Mouse (Mus musculus): ENCODE measurements at regions not wholly inside any gene's neighbourhood (a gene's known extent, or its start where the extent isn't known, plus 50 kb on each side); places are given as distances from the start of the nearest gene placed in this dataset.

GRCm38 (mm10) chr6:49686776-49687175 lies 135.7 kb upstream of the Npy start:
- no peaks in the 10 kb centered on the region for H3K4me1 ChIP-seq (ENCODE audit: control insufficient read depth in 1 of 2, insufficient read depth in 2 of 2, low read length in 2 of 2)
- TF ChIP-seq JUND (IDR thresholded peaks at IDR 0.05; ENCODE audit: low read depth, low read length), result no peak
- TF ChIP-seq ZNF384 (IDR thresholded peaks at IDR 0.05; ENCODE audit: low read depth, low read length), result no peak
- TF ChIP-seq SIN3A (IDR thresholded peaks at IDR 0.05; ENCODE audit: low read length), result no peak
- no peak for TF ChIP-seq BHLHE40 (IDR thresholded peaks at IDR 0.05; ENCODE audit: borderline replicate concordance, low read depth, low read length)
- TF ChIP-seq ZKSCAN1 (IDR thresholded peaks at IDR 0.05; ENCODE audit: low read depth, low read length), result no peak
- TF ChIP-seq GABPA (IDR thresholded peaks at IDR 0.05; ENCODE audit: low read depth, low read length), result no peak
- no peak for TF ChIP-seq ZC3H11A (IDR thresholded peaks at IDR 0.05; ENCODE audit: low read depth, low read length)
- no peak for TF ChIP-seq EP300 (IDR thresholded peaks at IDR 0.05; ENCODE audit: low read depth in 1 of 2, low read length in 2 of 2)
- TF ChIP-seq POLR2AphosphoS5 (IDR thresholded peaks at IDR 0.05; ENCODE audit: borderline replicate concordance, low read depth, low read length), result no peak
- no peak for TF ChIP-seq TBP (IDR thresholded peaks at IDR 0.05; ENCODE audit: low read depth, low read length)
- TF ChIP-seq UBTF (IDR thresholded peaks at IDR 0.05; ENCODE audit: borderline replicate concordance, insufficient read depth, low read depth, low read length), result no peak
- TF ChIP-seq MAX (IDR thresholded peaks at IDR 0.05; ENCODE audit: low read length), result no peak
- TF ChIP-seq ETS1 (IDR thresholded peaks at IDR 0.05; ENCODE audit: low read depth, low read length), result no peak
- no peak for TF ChIP-seq E2F4 (IDR thresholded peaks at IDR 0.05; ENCODE audit: borderline replicate concordance, low read depth, low read length)
- no peak for TF ChIP-seq SMC3 (IDR thresholded peaks at IDR 0.05; ENCODE audit: low read depth, low read length)
- no peak for TF ChIP-seq MYC (IDR thresholded peaks at IDR 0.05; ENCODE audit: low read depth, low read length)
- TF ChIP-seq MAZ (IDR thresholded peaks at IDR 0.05; ENCODE audit: low read depth, low read length), result no peak
- TF ChIP-seq USF2 (IDR thresholded peaks at IDR 0.05; ENCODE audit: borderline replicate concordance in 1 of 2, insufficient read depth in 1 of 2, low read depth in 1 of 2, low read length in 2 of 2), result no peak
- no peak for TF ChIP-seq HCFC1 (IDR thresholded peaks at IDR 0.05; ENCODE audit: low read depth, low read length)
- H3K9me3 ChIP-seq (replicated peaks; ENCODE audit: insufficient read depth, low read length), result no peaks in the 10 kb centered on the region
- H3K36me3 ChIP-seq (ENCODE audit: control insufficient read depth in 1 of 2, insufficient read depth in 2 of 2, low read length in 2 of 2), result no peaks in the 10 kb centered on the region
- DNase-seq (ENCODE audit: low read depth, low spot score), result no peak
- H3K27ac ChIP-seq (ENCODE audit: control insufficient read depth, low read depth, low read length), result no peak overlapping the region
- H3K27me3 ChIP-seq (ENCODE audit: control insufficient read depth in 1 of 2, insufficient read depth in 2 of 2, low read length in 2 of 2), result no peaks in the 10 kb centered on the region
- H3K9ac ChIP-seq (ENCODE audit: control insufficient read depth, low read depth, low read length, poor library complexity, severe bottlenecking), result no peak overlapping the region
- H3K4me3 ChIP-seq (ENCODE audit: control insufficient read depth in 1 of 2, insufficient read depth in 1 of 2, low read depth in 2 of 2, low read length in 2 of 2), result no peak overlapping the region
- H3K79me2 ChIP-seq (ENCODE audit: control insufficient read depth, insufficient read depth, low read length, poor library complexity), result no peaks in the 10 kb centered on the region

GRCm38 (mm10) chr6:49692032-49692539 lies 130.4 kb upstream of the Npy start:
- Histone ChIP-seq H3K27me3 (ENCODE audit: control insufficient read depth in 1 of 2, insufficient read depth in 2 of 2, low read length in 2 of 2) (no peaks in the 10 kb centered on the region), H3K9ac (ENCODE audit: control insufficient read depth, low read depth, low read length, poor library complexity, severe bottlenecking) (no peak overlapping the region), H3K4me3 (ENCODE audit: control insufficient read depth in 1 of 2, insufficient read depth in 1 of 2, low read depth in 2 of 2, low read length in 2 of 2) (no peak overlapping the region), H3K4me1 (ENCODE audit: control insufficient read depth in 1 of 2, insufficient read depth in 2 of 2, low read length in 2 of 2) (no peaks in the 10 kb centered on the region), H3K27ac (ENCODE audit: control insufficient read depth, low read depth, low read length) (no peak overlapping the region), H3K79me2 (ENCODE audit: control insufficient read depth, insufficient read depth, low read length, poor library complexity) (no peaks in the 10 kb centered on the region), H3K36me3 (ENCODE audit: control insufficient read depth in 1 of 2, insufficient read depth in 2 of 2, low read length in 2 of 2) (no peaks in the 10 kb centered on the region), H3K9me3 (replicated peaks; ENCODE audit: insufficient read depth, low read length) (no peaks in the 10 kb centered on the region)
- TF ChIP-seq ZC3H11A (IDR thresholded peaks at IDR 0.05; ENCODE audit: low read depth, low read length), result no peak
- no peak for TF ChIP-seq ELF1 (IDR thresholded peaks at IDR 0.05; ENCODE audit: low read depth, low read length)
- TF ChIP-seq RCOR1 (IDR thresholded peaks at IDR 0.05; ENCODE audit: low read depth, low read length), result no peak
- TF ChIP-seq MYC (IDR thresholded peaks at IDR 0.05; ENCODE audit: low read depth, low read length), result no peak
- no peak for DNase-seq (ENCODE audit: low read depth, low spot score)

Data from MEL (cell line).